Mouse (Mus musculus) lung, adult 2 months (tissue): ENCODE data around the gene Tfap2c.

Experiments
- CTCF ChIP-seq: fragments of 200-500 bp; IDR thresholded peaks from 2 replicates; pipeline ENCODE4 v1.5.1; 2011; ENCODE audit warnings: mild to moderate bottlenecking, low read length, control low read depth; ENCODE audit not compliant: insufficient read depth
- POLR2A ChIP-seq: fragments of 200-500 bp; IDR thresholded peaks from 2 replicates; pipeline ENCODE4 v1.6.1; 2011; ENCODE audit warnings: low read depth, mild to moderate bottlenecking, control low read depth, low read length, borderline replicate concordance; ENCODE audit errors: extremely low read depth

DNA sequence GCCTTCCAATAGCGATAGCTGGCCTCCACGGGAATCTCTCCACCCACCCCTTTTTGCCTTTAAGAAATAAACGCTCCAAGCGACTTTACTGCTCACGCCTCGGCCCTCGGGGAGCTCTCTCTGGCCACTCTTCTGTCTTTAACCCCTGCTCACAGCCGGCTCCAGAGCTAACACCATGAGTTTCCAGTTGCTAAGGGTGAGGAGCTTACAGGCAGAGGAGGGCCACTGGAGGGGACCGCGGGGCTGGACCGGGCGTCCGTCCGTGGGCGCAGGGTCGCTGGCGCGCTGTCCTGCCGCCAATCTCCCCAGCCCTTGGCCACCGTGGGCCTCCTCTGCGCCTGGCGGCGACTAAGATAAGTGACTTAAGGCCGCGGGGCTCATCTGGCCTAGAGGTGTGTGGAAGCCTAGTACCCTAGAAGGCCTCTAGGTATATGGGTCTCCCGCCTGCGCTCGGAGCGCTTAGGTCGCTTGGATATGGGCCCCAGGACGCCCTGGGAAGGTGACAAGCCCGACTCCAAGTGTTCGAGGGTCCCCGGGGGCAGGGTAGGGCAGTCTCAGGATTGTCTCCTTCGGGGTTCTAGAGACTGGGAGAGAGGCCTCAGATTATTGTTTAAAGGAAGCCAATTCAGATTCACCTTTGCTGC, 3.7 kb upstream of the Tfap2c start:
- no peak for TF ChIP-seq POLR2A
- TF ChIP-seq CTCF, result no peak
